Mouse (Mus musculus) activated CD4-positive, CD25-positive, alpha-beta regulatory T cell (primary cell): ENCODE measurements around the gene Slc6a18. TPM values are rescaled to one million over a fixed set of nuclear protein-coding genes. Genes with fewer than 3 reads are reported as not detected.

Source experiments
- polyA plus RNA-seq, 2 experiments: library from polyadenylated mRNA; unstranded; fragments of 100-300 nt; shearing (Covaris generic); gene quantifications; one replicate each; pipeline ENCODE4 v1.2.1; 2017

The Slc6a18 gene
- not detected for polyA plus RNA-seq

GRCm38 (mm10) chr13:73677853-73678252, at the start of gene Slc6a18:
Gene Slc6a18 (minus strand): TSS chr13:73678023.

GRCm38 (mm10) chr13:73704694-73705325, 27.0 kb upstream of the Slc6a18 start, which contains the start of gene Slc6a19:
Gene Slc6a19 (minus strand): TSS chr13:73704865.

GRCm38 (mm10) chr13:73626745-73627549, 50.9 kb downstream of the Slc6a18 start, which contains the start of gene Tert:
Gene Tert (plus strand): TSS chr13:73626911.

Other genes starting within 250 kb of the Slc6a18 start
- 10 to 100 TPM; 56.1 to 57.6 TPM for gene Lpcat1, start 210.8 kb downstream of the Slc6a18 start, polyA plus RNA-seq
- under 1 TPM in 1 of 2 experiments, not detected in 1; 0.09 TPM for gene Slc6a3, start 141.3 kb downstream of the Slc6a18 start, polyA plus RNA-seq
- gene Clptm1l, start 74.0 kb downstream of the Slc6a18 start, polyA plus RNA-seq: 100 to 1,000 TPM; 217 to 219 TPM
- 1 to 10 TPM; 2.6 to 5.8 TPM for gene Tert, start 51.1 kb downstream of the Slc6a18 start, polyA plus RNA-seq
- gene Slc6a19, start 26.8 kb upstream of the Slc6a18 start, polyA plus RNA-seq: under 1 TPM in 1 of 2 experiments, not detected in 1; 0.50 TPM
- 10 to 100 TPM; 59.4 to 59.5 TPM for gene Slc12a7, start 55.1 kb upstream of the Slc6a18 start, polyA plus RNA-seq
- under 1 TPM; 0.16 to 0.41 TPM for gene Nkd2, start 169.6 kb upstream of the Slc6a18 start, polyA plus RNA-seq